Mouse (Mus musculus) cerebellum, postnatal 4 days (tissue): ENCODE data around the gene Dnah1.
A peak's percentile ranks its signal among the peaks of the same experiment; 100 is the strongest.

Source experiments
- DNase-seq, 2 experiments: peaks; one replicate each; pipeline ENCODE4 v3.0.0; 2022; ENCODE audit warnings: low spot score in 2 of 2, mixed read lengths in 1 of 2

The Dnah1 gene

DNA sequence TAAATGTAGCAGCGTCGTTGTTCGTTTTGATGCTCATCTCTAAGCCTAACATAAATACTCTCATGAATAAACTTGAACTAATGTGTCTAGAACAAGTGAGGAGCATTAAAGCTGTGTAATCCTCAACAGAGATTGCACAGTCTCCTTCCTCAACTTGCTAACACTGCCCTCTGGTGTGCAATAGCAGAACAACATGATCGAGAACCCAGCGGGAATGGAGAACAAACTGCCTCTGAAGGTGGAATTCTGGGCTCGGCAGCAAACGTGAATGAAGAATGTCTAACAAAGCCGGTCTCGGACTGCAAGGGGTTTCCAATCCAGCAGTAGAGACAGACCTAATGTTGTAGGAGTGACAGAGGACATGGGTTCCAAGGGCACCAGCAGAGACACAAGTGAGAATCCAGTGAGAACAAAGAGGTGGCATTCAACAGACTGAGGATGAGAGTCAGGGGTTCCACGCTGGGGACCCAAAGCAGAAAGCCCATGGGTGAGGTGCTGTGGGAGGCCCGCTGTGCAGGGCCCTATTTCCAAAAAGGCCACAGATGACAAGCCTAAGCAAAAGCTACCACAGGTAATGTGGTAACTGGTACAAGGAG, 89.6 kb downstream of the Dnah1 start:
- peak; percentile 80 to 88 for DNase-seq

DNA sequence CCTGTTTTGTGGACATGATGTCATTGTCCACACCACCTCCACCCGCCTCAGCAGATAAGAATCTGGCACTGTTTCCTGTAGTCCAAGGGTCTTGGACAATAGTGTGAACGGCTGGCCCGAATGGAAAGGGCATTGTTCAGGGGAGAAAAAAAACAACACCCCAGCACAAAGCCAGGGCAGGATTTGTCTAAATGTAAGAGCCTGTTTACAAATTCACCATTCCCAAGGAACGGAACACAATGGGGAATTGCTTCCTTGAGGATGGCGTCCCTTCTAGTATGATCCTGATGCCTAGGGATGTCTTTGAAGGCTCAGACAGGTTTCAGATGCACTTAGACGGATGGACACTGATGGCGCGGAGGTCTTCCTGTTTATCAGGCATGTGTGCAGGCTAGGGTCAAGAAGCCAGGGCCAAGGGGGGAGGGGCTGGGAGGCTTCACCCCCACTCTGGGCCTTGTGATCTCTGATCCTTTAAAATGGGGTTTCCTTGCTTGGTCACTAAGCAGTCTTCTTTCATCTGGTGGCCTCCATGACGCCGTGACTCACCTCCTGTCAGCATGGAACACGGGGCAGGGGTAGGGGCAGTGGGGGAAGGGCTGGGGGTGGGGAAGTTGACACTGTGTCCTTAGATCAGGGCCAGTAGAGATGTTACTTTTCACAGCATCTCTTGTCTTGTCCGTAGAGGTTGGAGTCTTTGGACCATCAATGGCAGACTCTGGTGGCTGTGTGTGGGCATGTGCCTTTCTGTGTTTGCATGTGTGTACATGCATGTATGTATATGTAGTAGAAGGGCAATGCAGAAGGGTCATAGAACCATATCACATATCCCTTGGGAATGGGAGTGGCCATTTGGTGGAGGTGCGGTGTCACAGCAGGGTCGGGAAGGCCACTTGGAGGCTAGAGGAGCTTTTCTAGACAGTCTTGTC, 90.4 kb downstream of the Dnah1 start:
- DNase-seq, result no peak

DNA sequence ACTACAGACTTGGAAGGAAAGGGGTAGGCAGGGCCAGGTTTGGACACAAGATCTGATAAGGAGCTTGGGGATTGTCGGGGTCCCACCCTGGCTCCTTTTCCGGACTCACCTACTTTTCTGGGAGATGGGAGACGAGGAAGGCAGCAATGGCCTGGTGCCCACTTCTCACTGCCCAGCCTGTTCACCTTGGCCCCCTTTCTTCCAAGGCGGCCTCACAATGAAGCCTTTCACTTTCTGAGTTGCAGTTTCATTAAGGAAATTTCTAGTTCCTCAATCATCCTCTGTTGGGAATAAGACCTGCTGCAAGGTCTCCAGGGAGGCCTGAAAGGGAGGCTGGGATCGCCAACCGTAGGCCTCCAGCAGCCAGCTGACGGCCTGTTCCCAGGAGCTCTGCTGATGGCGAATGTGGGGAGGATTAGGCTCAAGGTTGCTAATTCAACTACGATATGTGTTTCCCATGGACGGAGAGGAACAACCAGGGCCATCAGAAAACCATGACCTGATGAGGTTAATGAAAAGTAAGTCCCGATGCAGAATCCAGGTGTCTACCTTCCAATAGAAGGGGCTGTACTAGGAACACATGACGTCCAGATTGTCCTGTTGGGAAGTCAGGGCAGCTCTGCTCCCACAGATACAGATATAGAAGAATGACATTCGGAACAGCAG, 91.2 kb downstream of the Dnah1 start:
- no peak for DNase-seq

DNA sequence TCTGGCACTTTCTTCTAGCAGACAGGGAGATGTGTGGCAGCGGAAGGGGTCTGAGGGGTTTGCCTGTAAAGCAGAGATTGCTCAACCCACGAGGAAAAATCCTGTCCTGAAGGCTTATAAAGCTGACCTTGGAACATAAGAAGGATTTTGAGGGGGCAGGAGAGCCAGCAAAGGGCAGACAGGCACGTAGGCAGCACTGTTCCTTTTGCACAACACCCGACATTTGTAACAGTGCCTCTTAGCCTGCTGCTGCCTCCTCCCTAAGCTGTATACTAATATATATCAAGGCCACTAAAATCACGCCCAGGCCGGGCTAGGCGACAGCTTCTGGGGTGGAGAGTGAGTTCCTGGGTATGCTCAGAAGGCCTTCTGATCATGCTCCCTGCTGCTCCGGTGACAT, 93.3 kb downstream of the Dnah1 start:
- DNase-seq, result no peak

DNA sequence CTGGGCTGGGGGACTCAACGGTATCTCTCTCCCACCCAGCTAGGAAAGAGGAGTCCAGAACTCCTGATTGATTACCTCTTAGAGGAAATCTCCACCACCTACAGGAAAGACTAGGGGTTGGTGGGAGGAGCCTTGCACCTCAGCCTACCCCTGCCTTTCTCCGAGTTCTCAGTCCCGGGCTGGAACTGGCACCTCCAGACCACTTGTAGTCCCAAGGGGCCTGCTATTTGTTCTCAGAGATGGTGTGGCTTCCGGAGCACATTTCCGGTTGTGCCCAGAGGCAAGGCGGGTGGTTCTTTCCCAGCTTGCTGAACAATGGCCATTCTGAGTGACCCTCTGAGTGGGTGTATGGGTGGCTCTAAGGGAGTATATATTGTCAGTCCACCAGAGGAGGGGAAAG, 95.5 kb downstream of the Dnah1 start:
- DNase-seq, result no peak

DNA sequence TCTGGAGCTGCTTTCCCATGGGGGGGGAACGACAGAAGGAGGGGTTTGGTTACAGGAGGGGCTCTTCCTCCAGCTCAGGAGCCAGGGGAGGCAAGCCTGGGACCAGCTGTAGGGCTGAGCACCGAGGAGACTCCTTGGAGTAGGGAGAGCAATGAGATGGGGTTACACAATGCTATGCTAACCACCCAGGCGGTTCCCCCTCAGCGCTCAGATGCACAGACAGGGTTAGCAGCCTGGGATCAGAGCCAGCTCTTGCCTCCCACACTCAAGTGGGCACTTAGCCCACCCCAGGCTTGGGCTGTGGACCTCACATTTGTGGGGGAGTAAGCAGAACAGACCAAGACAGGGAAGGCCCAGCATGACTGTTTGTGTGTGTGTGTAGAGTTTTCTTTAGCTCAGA, 96.7 kb downstream of the Dnah1 start:
- peak; percentile 22 to 67 for DNase-seq

DNA sequence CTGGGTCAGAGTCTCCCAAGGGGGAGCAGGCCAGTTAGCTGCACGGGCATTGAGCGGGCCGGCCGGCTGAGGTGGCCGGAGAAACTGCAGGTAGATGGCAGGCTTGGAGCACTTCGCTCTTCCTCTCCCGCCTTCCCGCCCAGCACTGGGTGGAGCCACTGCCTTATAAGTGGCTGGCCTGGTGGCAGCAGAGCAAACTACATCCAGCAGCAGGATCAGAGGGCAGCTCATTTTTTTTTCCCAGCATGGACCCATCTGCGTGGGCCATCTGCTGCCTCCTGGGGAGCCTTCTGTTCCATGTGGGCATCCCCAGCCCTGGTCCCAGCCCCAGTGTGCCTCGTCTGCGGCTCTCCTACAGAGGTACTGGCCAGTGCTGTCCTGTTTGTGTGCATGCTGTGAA, 106.0 kb downstream of the Dnah1 start, which contains the start of gene Sema3g:
Gene Sema3g, plus strand, starts transcription at position 195 of the 400 bp plus-strand sequence.
- DNase-seq, result peak in 1 of 2 experiments; percentile 65

DNA sequence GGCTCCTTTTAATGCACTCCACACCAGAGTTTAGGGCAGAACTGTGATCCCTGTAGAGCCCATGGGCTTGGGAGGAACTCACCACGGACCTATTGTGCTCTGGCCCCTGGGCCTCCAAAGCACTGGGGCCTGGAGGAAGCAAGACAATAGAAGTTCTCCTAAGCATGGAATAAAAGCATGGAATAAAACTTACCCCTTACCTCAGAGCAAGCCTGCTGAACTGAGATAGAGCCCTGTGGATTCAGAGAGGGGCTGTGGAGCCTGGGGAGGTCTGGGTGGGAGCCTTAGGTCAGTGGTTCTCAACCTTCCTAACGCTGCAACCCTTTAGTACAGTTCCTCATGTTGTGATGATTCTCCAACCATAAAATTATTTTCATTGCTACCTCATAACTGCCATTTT, 106.8 kb downstream of the Dnah1 start, which contains the start of gene Nisch:
Gene Nisch, minus strand, starts transcription at position 101 of the 400 bp plus-strand sequence.
- DNase-seq, result no peak

DNA sequence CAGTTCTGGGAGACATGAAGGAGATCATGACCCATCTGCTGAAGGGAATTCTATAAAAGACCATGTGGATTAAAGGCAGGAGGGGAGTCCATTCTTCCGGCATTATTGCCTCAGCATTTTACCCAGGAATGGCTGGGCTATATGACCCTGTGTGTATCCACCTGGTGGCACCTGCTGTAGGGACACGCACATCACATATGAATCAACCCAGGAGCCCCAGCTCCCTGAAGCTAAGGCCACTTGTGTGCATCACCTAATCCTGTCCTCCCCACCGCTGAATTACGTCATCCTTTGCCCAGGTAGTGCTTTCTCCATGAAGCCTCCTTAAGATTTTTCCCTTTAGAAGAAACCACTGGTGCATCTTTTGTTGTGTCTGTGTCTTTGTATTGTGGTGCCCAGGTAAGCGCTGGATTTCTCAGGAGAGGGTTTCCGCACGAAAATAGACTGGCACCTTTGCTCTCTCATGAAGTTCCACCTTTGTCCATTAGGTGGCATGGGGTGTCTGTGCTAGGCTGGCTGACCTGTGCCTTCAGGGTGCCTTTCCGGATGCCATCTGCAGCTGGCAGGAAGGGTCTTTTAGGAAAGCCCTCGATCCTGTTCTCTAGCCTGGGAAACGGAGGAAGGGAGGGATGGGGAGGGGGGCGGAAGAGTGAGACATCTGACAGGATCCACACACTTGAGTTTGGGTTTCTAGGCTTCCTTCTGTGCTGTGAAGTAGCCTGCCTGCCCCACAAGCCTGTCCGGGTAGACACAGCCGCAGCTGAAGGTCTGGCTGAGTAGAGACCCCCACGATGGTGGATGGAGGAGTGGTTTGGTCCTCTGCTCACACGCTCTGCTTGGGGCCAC, 108.3 kb downstream of the Dnah1 start:
- DNase-seq, result peak; percentile 42 to 81

DNA sequence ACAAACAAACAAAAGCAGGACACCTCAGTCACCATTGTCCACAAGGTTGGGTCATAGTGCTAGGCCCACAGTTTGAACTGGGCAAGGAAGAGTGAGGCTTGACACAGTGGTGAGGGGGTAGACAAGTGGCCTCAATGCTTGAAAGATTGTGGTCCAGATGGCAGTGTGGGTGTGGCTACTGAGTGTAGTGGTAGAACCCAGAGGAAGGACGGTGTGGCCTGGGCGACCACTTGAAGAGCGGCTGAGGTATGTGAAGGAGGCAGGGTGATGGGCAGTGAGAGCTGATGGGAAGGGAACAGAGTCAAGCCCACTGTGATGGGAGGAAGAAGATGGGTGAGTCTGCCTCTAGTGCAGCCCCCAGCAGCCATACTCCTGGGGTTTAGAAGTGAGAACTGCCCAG, 109.0 kb downstream of the Dnah1 start:
- DNase-seq, result no peak

DNA sequence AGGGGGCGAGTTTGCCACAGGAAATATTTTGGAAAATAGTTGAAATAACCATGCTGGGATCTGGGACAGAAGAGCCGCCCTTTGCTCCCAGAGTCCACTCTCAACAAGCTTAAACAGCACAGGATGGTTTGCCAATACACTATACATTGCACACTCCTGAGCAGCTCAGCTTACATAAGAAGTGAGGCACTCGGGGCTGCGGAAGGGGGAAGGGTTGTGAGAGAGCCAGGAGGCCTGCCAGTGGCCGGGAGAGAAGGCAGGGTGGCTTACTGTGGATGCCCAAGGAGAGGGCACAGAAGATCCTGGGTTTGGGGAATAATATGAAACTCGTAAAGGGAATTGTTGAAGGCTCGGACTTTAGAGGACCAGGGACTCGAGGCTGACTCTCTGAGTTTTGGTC, 109.8 kb downstream of the Dnah1 start:
- no peak for DNase-seq

DNA sequence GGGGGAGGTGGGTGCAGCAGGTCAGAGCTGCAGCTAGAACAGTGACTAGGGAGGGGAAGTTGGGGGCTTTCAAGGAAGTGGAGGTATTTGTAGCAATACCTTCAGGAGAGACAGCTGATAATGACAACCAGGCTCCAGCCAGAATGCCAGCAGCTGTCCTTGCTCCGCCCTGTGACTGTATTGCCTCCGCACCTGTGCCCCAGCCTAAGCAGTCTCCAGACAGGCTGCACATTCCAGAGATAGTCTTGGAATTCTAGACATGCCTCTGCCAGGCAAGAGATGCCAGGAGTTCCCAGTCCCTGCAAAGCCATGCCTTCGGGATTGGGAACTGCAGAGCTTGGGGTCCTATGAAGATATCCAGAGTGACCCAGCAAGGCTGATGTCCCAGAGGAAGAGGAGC, 111.2 kb downstream of the Dnah1 start:
- DNase-seq, result no peak

DNA sequence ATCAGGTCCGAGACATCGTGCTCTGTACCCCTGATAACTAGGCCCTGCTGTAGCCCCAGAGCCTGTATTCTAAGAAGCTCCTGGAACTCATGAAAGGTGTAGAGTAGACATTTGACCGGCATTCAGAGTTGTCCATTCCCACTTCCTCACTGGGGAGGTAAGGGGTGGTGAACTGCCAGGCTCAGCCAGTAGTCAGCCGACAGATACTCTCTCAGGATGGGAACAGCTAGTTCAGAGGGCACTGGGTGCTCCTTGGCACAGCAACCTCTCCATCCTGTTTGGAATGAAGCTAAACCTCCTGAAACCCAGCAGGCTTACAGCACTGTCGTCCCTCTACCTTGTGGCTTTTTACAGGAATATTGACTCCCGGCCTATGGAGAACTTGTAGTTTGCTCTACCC, 111.8 kb downstream of the Dnah1 start:
- no peak for DNase-seq
